Mouse (Mus musculus) left cerebral cortex, postnatal 25 days (tissue): ENCODE results near the gene Cdc42se1. TPM values are rescaled to one million over a fixed set of nuclear protein-coding genes. Genes with fewer than 3 reads are reported as not detected.
"Not testable (repeated sequence)": the region's sequence is repeated elsewhere in the genome, so short reads cannot be mapped to it uniquely, and the experiment has no call there.

ENCODE experiments used
- DNase-seq, 2 experiments: peaks; one replicate each; pipeline ENCODE4 v3.0.0; 2022; ENCODE audit warnings: low spot score in 2 of 2, mixed read lengths in 1 of 2
- intact Hi-C: fragments of 180-260 bp; cut with DNase I; formaldehyde crosslinking; loops from one replicate; pipeline ENCODE4 v1.15.1; 2025
- total RNA-seq, 2 experiments: library from RNA; stranded (reverse); gene quantifications; 2 replicates each; pipeline ENCODE4 v1.2.3; 2021

The Cdc42se1 gene
- 10 to 100 TPM; 60.0 TPM for total RNA-seq

GRCm38 (mm10) chr3:95228148-95228893 is at the start of gene Cdc42se1:
Cdc42se1 (plus strand) TSS chr3:95228732.
- peak; percentile 88 to 96 for DNase-seq
- intact Hi-C loops = loop anchor here (5.0 kb wide), 1 partner anchor 54 kb away; the partner anchor contains the start of genes Mindy1 and Prune1

- peak in 1 of 2 experiments; percentile 74 for DNase-seq
- intact Hi-C loops = no loop called here
These were observed 49.6 kb upstream of the Cdc42se1 start for GRCm38 (mm10) chr3:95178948-95179347.

GRCm38 (mm10) chr3:95179890-95180289 is 48.6 kb upstream of the Cdc42se1 start:
- DNase-seq = no peak
- intact Hi-C loops = no loop called here

- intact Hi-C loops = no loop called here
- DNase-seq = no peak
These were observed 46.7 kb upstream of the Cdc42se1 start for GRCm38 (mm10) chr3:95181841-95182240.

- peak in 1 of 2 experiments; percentile 38 for DNase-seq
- intact Hi-C loops = no loop called here
These were observed 43.5 kb upstream of the Cdc42se1 start for GRCm38 (mm10) chr3:95184796-95185577.

GRCm38 (mm10) chr3:95186100-95186499 is 42.4 kb upstream of the Cdc42se1 start:
- intact Hi-C loops = no loop called here
- no peak for DNase-seq

GRCm38 (mm10) chr3:95186888-95187287 is 41.6 kb upstream of the Cdc42se1 start:
- intact Hi-C loops = no loop called here
- DNase-seq = no peak

- DNase-seq = no peak
- intact Hi-C loops = no loop called here
These were observed 33.8 kb upstream of the Cdc42se1 start for GRCm38 (mm10) chr3:95194721-95195135.

- no peak for DNase-seq
- intact Hi-C loops = no loop called here
These were observed 32.8 kb upstream of the Cdc42se1 start for GRCm38 (mm10) chr3:95195772-95196171.

GRCm38 (mm10) chr3:95199101-95199500 is 29.4 kb upstream of the Cdc42se1 start:
- DNase-seq = no peak
- intact Hi-C loops = no loop called here

GRCm38 (mm10) chr3:95200132-95200531 is 28.4 kb upstream of the Cdc42se1 start:
- intact Hi-C loops = no loop called here

GRCm38 (mm10) chr3:95200562-95200961 is 28.0 kb upstream of the Cdc42se1 start:
- intact Hi-C loops = no loop called here
- DNase-seq = peak in 1 of 2 experiments; percentile 46

More at GRCm38 (mm10) chr3:95200132-95200531, 28.4 kb upstream of the Cdc42se1 start:
- DNase-seq = no peak

GRCm38 (mm10) chr3:95203880-95204279 is 24.7 kb upstream of the Cdc42se1 start:
- peak in 1 of 2 experiments; percentile 84 for DNase-seq
- intact Hi-C loops = no loop called here

- intact Hi-C loops = no loop called here
- DNase-seq = no peak
These were observed 20.2 kb upstream of the Cdc42se1 start for GRCm38 (mm10) chr3:95208286-95208685.

GRCm38 (mm10) chr3:95210585-95210984 is 17.9 kb upstream of the Cdc42se1 start:
- intact Hi-C loops = loop anchor here (10.0 kb wide), 1 partner anchor 54 kb away; no protein-coding TSS in a partner anchor
- DNase-seq = no peak

- intact Hi-C loops = loop anchor here (10.0 kb wide), 1 partner anchor 52 kb away; no protein-coding TSS in a partner anchor
- not testable (repeated sequence) for DNase-seq
These were observed 15.5 kb upstream of the Cdc42se1 start for GRCm38 (mm10) chr3:95212889-95213608.

- intact Hi-C loops = loop anchor here (10.0 kb wide), 1 partner anchor 51 kb away; no protein-coding TSS in a partner anchor
These were observed 14.9 kb upstream of the Cdc42se1 start for GRCm38 (mm10) chr3:95213609-95213975.

GRCm38 (mm10) chr3:95216655-95217254 is 11.8 kb upstream of the Cdc42se1 start:
- intact Hi-C loops = loop anchor here (1.0 to 10.0 kb wide), 3 partner anchors 11 to 74 kb away; partner anchors contain the start of gene Tnfaip8l2
- DNase-seq = no peak

More at GRCm38 (mm10) chr3:95213609-95213975, 14.9 kb upstream of the Cdc42se1 start:
- no peak for DNase-seq
